Mouse (Mus musculus) limb, embryonic 14.5 days (tissue): ENCODE results near the gene Abraxas2. TPM values are rescaled to one million over a fixed set of nuclear protein-coding genes. Genes with fewer than 3 reads are reported as not detected.

Experiments used
- ATAC-seq: fragments of 200-750 bp; cut with Nextera tagmentation; 2 replicates; pipeline ENCODE4 v1.8.0; 2017; ENCODE audit warnings: low read depth, moderate number of reproducible peaks, moderate TSS enrichment; ENCODE audit not compliant: low FRiP score
- DNase-seq: peaks from one replicate; pipeline ENCODE4 v3.0.0-alpha.2; 2015; ENCODE audit warnings: low spot score
- H3K27ac ChIP-seq: fragments of 300-500 bp; sonication (generic); replicated peaks from 2 replicates; pipeline ENCODE4 v1.5.1; 2014; ENCODE audit warnings: low read depth, mild to moderate bottlenecking, low read length, moderate library complexity, mixed read lengths
- H3K27me3 ChIP-seq: fragments of 300-500 bp; sonication (generic); 2 replicates; pipeline ENCODE4 v1.6.1; 2014; ENCODE audit warnings: low read length, mixed read lengths; ENCODE audit not compliant: control insufficient read depth, insufficient read depth
- H3K36me3 ChIP-seq: fragments of 300-500 bp; sonication (generic); 2 replicates; pipeline ENCODE4 v1.6.1; 2014; ENCODE audit warnings: mild to moderate bottlenecking, low read length, moderate library complexity, mixed read lengths; ENCODE audit not compliant: control insufficient read depth, insufficient read depth
- H3K4me1 ChIP-seq: fragments of 300-500 bp; sonication (generic); 2 replicates; pipeline ENCODE4 v1.6.1; 2014; ENCODE audit warnings: antibody characterized with exemption, low read length, mixed read lengths; ENCODE audit not compliant: control insufficient read depth, insufficient read depth
- H3K4me2 ChIP-seq: fragments of 300-500 bp; sonication (generic); replicated peaks from 2 replicates; pipeline ENCODE4 v1.6.1; 2014; ENCODE audit warnings: low read depth, mild to moderate bottlenecking, low read length, moderate library complexity; ENCODE audit not compliant: severe bottlenecking
- H3K4me3 ChIP-seq: fragments of 300-500 bp; sonication (generic); replicated peaks from 2 replicates; pipeline ENCODE4 v1.5.1; 2014; ENCODE audit warnings: low read length
- H3K9ac ChIP-seq: fragments of 300-500 bp; sonication (generic); 2 replicates; pipeline ENCODE4 v1.6.1; 2014; ENCODE audit warnings: mild to moderate bottlenecking, low read depth, low read length, moderate library complexity; ENCODE audit not compliant: severe bottlenecking
- H3K9me3 ChIP-seq: fragments of 300-500 bp; sonication (generic); 2 replicates; pipeline ENCODE4 v1.6.1; 2016; ENCODE audit warnings: low read length; ENCODE audit not compliant: control insufficient read depth
- POLR2A ChIP-seq: fragments of 200-500 bp; IDR thresholded peaks from 2 replicates; pipeline ENCODE4 v1.8.0; 2012; ENCODE audit warnings: inconsistent platforms, mild to moderate bottlenecking, moderate library complexity, borderline replicate concordance; ENCODE audit not compliant: insufficient read depth, insufficient read length; ENCODE audit errors: extremely low read depth
- WGBS: fragments of 180-500 bp; shearing (Covaris S2); extraction: QIAGEN DNeasy Blood & Tissue Kit; methylation state at CpG from one replicate; pipeline ENCODE4 v1.1.7; 2014; 5-methylcytosine and 5-hydroxymethylcytosine counted together
- polyA plus RNA-seq, 2 experiments: library from polyadenylated mRNA; depleted of rRNA in 1 of 2; stranded (reverse) in 1 of 2; unstranded in 1 of 2; fragments of >200 nt; fragmentation: Nextera tagmentation in 1 of 2; extraction: Ambion mirVana in 1 of 2; gene quantifications; 2 replicates each; pipeline versions ENCODE4 v1.2.1 to v1.2.3; 2012 to 2014

The Abraxas2 gene
- polyA plus RNA-seq, 2 experiments, result 29.5 to 38.1 TPM

GRCm38 (mm10) chr7:132873043-132873442 lies 14.0 kb downstream of the Abraxas2 start:
- Histone ChIP-seq H3K36me3 (peaks cover 91% of the 10 kb centered on the region), H3K9me3 (no peaks in the 10 kb centered on the region)

GRCm38 (mm10) chr7:132875391-132876086 lies 16.5 kb downstream of the Abraxas2 start:
- H3K36me3 ChIP-seq, result peaks cover 90% of the 10 kb centered on the region
- no peaks in the 10 kb centered on the region for H3K27me3 ChIP-seq
- no peak overlapping the region for H3K4me2 ChIP-seq
- H3K9ac ChIP-seq, result no peak overlapping the region
- no peak for DNase-seq
- H3K27ac ChIP-seq, result no peak overlapping the region
- no peak for ATAC-seq
- no peak overlapping the region for H3K4me3 ChIP-seq
- no peaks in the 10 kb centered on the region for H3K4me1 ChIP-seq
- WGBS, result 94% methylated on average over 2 of the region's 2 CpGs
- TF ChIP-seq POLR2A, result no peak
- no peaks in the 10 kb centered on the region for H3K9me3 ChIP-seq

More at GRCm38 (mm10) chr7:132873043-132873442, 14.0 kb downstream of the Abraxas2 start:
- Histone ChIP-seq H3K27me3 (no peaks in the 10 kb centered on the region), H3K4me3 (no peak overlapping the region), H3K4me1 (no peaks in the 10 kb centered on the region), H3K9ac (no peak overlapping the region), H3K27ac (no peak overlapping the region), H3K4me2 (no peak overlapping the region)
- 90% methylated on average over 2 of the region's 2 CpGs for WGBS
- ATAC-seq (no peak), DNase-seq (no peak)
- no peak for TF ChIP-seq POLR2A

- Histone ChIP-seq H3K9ac (no peak overlapping the region), H3K27ac (no peak overlapping the region), H3K27me3 (no peaks in the 10 kb centered on the region), H3K4me2 (no peak overlapping the region), H3K9me3 (no peaks in the 10 kb centered on the region), H3K4me1 (no peaks in the 10 kb centered on the region), H3K4me3 (no peak overlapping the region), H3K36me3 (peaks cover 93% of the 10 kb centered on the region)
- no peak for TF ChIP-seq POLR2A
- DNase-seq, result no peak
- ATAC-seq, result no peak
- 96% methylated on average over 1 of the region's 1 CpGs for WGBS
These were observed 21.3 kb downstream of the Abraxas2 start for GRCm38 (mm10) chr7:132880276-132880675.

GRCm38 (mm10) chr7:132882343-132882742 lies 23.3 kb downstream of the Abraxas2 start:
- Histone ChIP-seq H3K4me2 (no peak overlapping the region), H3K27ac (no peak overlapping the region), H3K4me1 (no peaks in the 10 kb centered on the region), H3K36me3 (peaks cover 76% of the 10 kb centered on the region), H3K27me3 (no peaks in the 10 kb centered on the region), H3K4me3 (no peak overlapping the region), H3K9ac (no peak overlapping the region), H3K9me3 (no peaks in the 10 kb centered on the region)
- no peak for TF ChIP-seq POLR2A
- ATAC-seq, result no peak
- no peak for DNase-seq
- 72% methylated on average over 2 of the region's 2 CpGs for WGBS

GRCm38 (mm10) chr7:132884031-132884430 lies 25.0 kb downstream of the Abraxas2 start:
- H3K9me3 ChIP-seq, result no peaks in the 10 kb centered on the region
- peaks cover 61% of the 10 kb centered on the region for H3K36me3 ChIP-seq
- H3K4me2 ChIP-seq, result no peak overlapping the region
- H3K27ac ChIP-seq, result no peak overlapping the region
- ATAC-seq, result no peak
- no peaks in the 10 kb centered on the region for H3K27me3 ChIP-seq
- H3K4me1 ChIP-seq, result no peaks in the 10 kb centered on the region
- TF ChIP-seq POLR2A, result no peak
- no peak overlapping the region for H3K9ac ChIP-seq
- H3K4me3 ChIP-seq, result no peak overlapping the region
- WGBS, result 90% methylated on average over 7 of the region's 7 CpGs
- DNase-seq, result no peak
